Mouse (Mus musculus) liver, adult (tissue): ENCODE measurements around the gene Cckbr.

ENCODE experiments used
- GATA4 ChIP-seq: IDR thresholded peaks from 2 replicates; pipeline ENCODE4 v1.6.1; 2014; ENCODE audit warnings: mild to moderate bottlenecking, low read length; ENCODE audit not compliant: insufficient replicate concordance

Cckbr gene

DNA sequence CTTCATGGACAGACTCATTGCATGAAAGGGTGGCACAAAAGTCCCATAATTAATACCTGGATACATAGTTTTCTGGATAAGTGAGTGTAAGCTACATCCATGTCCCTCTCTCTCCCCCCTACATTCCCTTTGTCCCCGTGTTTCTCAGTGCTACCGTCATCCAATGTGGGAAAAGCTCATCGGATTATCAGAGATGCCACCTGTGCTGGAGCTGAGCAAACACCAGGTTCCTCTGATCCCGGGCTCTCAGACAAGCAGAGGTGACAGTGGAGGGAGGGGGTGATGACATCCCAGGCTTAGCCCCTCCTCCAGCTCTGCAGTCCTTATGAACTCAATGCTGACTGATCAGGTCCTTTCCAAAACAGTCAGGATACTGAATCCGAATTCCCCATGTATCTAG, 1.2 kb upstream of the Cckbr start:
- TF ChIP-seq GATA4: no peak

DNA sequence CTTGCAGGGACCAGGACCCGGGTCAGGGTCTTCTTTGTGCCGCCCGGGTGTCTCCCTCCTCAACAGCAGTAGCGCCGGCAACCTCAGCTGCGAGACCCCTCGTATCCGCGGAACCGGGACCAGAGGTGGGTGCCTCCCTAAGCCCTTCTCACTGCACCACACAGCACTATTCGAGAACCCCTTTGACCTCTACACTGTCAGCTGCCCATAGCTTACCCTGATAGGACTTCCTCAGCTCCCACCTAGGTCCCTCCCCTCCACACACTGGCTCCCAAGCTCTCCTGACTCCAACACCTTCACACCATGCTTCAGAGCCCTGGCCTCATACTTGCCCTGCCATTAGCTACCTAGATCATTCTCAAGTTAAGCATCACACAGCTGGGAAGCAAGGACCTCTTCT, 520 bp downstream of the Cckbr start:
- no peak for TF ChIP-seq GATA4

DNA sequence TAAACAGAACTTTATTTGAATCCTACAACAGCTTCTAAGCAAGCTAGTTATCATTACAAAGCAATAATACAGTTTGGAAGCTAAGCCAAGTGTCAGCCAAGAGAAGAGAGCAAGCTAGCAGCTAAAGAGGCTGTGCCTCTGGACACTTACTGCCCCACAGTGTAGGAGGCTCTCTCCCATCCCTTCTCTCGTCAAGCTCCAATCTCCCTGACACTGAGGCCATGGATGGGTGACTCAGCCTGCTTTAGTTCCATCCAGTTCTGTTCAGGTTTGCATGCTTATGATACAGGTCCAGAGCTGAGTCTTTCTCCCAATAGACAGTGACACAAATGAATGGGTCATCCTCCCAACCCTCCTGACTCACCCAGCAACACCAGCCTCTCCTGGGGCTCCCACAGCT, 6.5 kb downstream of the Cckbr start:
- no peak for TF ChIP-seq GATA4

- no peak for TF ChIP-seq GATA4
Observed at GRCm38 (mm10) chr7:105433859-105434258, 8.3 kb downstream of the Cckbr start.

- TF ChIP-seq GATA4: no peak
Observed at GRCm38 (mm10) chr7:105434798-105435197, 9.3 kb downstream of the Cckbr start.

- no peak for TF ChIP-seq GATA4
Observed at GRCm38 (mm10) chr7:105437979-105438772, 12.6 kb downstream of the Cckbr start.

GRCm38 (mm10) chr7:105441426-105441825, 15.9 kb downstream of the Cckbr start:
- no peak for TF ChIP-seq GATA4

- no peak for TF ChIP-seq GATA4
Observed at GRCm38 (mm10) chr7:105445076-105445475, 19.5 kb downstream of the Cckbr start.

GRCm38 (mm10) chr7:105458546-105458945, 33.0 kb downstream of the Cckbr start:
- TF ChIP-seq GATA4: no peak

DNA sequence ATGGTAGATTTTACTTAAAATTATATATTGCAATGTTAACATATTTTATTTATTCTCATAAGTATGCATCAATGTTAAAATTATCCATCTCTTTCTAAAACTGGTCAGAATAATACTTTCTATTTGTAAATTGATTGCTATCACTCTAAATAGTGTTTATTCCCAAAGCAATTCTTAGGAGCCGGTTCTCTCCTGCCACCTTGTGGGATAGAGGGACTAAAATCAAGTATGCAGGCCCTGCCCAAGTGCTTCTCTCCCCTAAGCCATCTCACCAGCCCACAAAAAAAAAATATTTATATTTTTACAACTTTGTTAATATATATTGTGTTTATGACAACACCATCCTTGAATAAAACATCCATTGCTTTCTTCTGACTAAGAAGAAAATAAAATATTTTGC, 47.1 kb downstream of the Cckbr start:
- TF ChIP-seq GATA4: no peak

DNA sequence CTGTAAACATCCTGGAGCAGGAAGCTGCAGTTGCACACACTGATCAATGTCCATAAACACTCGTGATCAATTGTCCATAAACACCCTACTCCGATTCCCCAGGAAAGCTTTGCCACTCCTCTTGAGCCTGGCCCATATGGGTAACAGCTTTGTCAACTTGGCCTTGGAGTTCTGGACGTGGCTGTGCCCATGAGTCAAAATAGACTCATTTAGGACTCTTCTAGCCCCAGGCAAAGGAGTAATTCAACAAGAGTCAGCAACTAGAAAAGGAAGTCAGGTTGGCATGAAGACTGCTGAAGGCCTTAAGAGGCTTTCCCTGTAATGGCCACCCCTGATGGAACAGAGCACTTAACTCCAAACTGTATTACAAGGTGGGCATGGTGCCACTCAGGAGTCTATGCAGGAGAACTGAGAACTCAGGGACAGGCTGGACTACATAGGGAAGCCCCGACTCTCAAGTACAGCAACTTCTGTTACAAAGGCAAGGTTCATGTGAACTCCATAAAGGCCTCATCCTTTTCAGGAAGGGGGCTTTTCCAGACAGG, 49.3 kb downstream of the Cckbr start:
- TF ChIP-seq GATA4: no peak

- no peak for TF ChIP-seq GATA4
Observed at GRCm38 (mm10) chr7:105475396-105475949, 49.9 kb downstream of the Cckbr start.

DNA sequence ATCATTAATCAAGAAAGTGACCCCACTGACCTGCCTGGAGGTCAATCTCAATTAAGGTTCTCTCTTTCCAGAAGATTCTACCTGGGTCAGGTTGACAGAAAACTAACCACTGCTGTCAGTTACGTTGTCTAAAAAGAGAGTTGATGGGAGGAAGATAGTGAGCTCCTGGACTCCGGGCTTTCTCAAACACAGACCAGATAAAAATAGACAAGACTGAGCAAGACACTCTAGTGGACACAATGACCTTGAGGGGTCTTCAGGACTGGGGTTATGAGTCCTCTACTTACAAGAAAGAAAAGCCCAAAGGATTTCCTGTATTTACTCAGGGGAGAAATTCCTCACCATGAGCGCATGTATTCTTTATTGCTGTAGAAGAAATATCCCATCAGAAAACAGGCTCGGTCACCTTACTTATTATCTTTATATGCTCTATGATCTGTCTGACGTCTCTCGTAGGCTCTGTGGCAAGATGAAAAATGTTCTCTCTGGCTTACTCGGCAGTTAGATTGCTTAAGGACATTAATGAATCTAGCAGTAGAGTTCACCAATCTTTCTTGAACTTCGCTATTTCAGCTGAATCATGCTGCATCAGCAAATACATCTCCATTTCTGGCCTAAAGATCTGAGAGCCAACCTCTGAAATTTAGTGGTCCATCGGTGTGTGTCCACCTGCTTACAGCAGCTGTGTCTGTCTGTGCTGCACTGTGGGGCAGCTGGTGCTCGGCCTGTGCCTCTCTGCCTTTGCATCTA, 51.3 kb downstream of the Cckbr start:
- no peak for TF ChIP-seq GATA4

- TF ChIP-seq GATA4: no peak
Observed at GRCm38 (mm10) chr7:105477433-105477700, 51.8 kb downstream of the Cckbr start.

GRCm38 (mm10) chr7:105477841-105478240, 52.3 kb downstream of the Cckbr start:
- TF ChIP-seq GATA4: no peak

- no peak for TF ChIP-seq GATA4
Observed at GRCm38 (mm10) chr7:105478344-105478743, 52.8 kb downstream of the Cckbr start.
